Comparison of ENCODE assay signal across 8 mouse cellular contexts in the genomic region with DNA sequence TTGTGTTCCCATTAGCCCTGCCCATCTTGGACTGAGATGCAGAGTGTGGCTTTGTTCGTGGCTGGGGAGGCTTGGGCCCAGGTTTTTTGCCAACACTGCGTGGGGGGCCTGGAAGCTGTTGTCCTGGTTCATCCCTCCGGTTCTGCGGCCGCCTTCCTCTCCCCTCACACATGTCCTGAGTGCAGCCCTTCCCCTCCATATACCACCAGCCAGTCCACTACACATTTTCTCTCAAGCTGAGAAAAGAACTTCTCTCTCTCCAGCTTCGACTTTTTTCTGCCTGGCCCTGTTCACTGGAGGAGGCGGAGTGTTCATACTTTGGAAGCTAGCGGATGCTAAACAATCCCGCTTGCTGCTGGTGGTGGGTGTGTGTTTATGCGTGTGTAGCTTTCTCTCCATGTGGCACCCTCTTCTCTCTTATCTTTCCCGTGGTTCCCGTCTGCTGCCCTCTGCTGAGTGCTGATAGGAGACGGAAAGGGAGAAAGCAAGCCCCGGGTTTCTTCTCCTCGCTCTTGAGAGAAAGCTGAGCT. TPM values are rescaled to one million over a fixed set of nuclear protein-coding genes. Genes with fewer than 3 reads are reported as not detected.
A peak's percentile ranks its signal among the peaks of the same experiment; 100 is the strongest.
DNase-seq lines count a peak whose midpoint lies in the region; ATAC-seq and TF ChIP-seq lines count a peak whose summit lies in the region.

No protein-coding gene starts in this region.

- peak; percentile 7 for DNase-seq in gastrocnemius, postnatal 25 days
- DNase-seq in gastrocnemius, postnatal 4 days (ENCODE audit: low spot score in 2 of 2), result no peak
- DNase-seq in layer of hippocampus, adult 11-12 months (ENCODE audit: low spot score), result peak; percentile 73
- DNase-seq in stomach, postnatal 0 days (ENCODE audit: low spot score), result no peak
- DNase-seq in ovary, postnatal 14 days (ENCODE audit: low spot score), result no peak

- H3K27ac ChIP-seq in liver, embryonic 15.5 days (replicated peaks), result peak overlapping the region; percentile 98
- 0 out of 2 replicates have a peak overlapping the region, but pooled peaks have one; percentile 24 for H3K27ac ChIP-seq in stomach, postnatal 0 days (replicated peaks)

- no peak for TF ChIP-seq EP300 in stomach, postnatal 0 days (optimal IDR thresholded peaks at IDR 0.05)

- peak overlapping the region; percentile 27; the same call in 1 of the 2 replicates for H3K4me3 ChIP-seq in E14TG2a.4 (replicated peaks; ENCODE audit: low read length)
- H3K4me3 ChIP-seq in liver, embryonic 15.5 days (replicated peaks), result peak overlapping the region; percentile 49
- H3K4me3 ChIP-seq in stomach, postnatal 0 days (ENCODE audit: low read depth, low read length), result no peak overlapping the region

- peak overlapping the region; percentile 67 for H3K9ac ChIP-seq in liver, embryonic 15.5 days
- H3K9ac ChIP-seq in stomach, postnatal 0 days (ENCODE audit: low read length), result peak overlapping the region; percentile 28; the same call in 1 of the 2 replicates

- peaks cover 87% of the 10 kb centered on the region for H3K4me1 ChIP-seq in E14TG2a.4 (replicated peaks; ENCODE audit: low read depth, low read length)
- peaks cover 100% of the 10 kb centered on the region for H3K4me1 ChIP-seq in liver, embryonic 15.5 days (replicated peaks)
- 0 out of 2 replicates have a peak, but pooled peaks cover 3% of the 10 kb centered on the region for H3K4me1 ChIP-seq in stomach, postnatal 0 days (replicated peaks; ENCODE audit: control insufficient read depth, insufficient read depth)

- no peaks in the 10 kb centered on the region for H3K9me3 ChIP-seq in E14TG2a.4 (ENCODE audit: low read length)
- H3K9me3 ChIP-seq in liver, embryonic 15.5 days (replicated peaks), result no peaks in the 10 kb centered on the region
- H3K9me3 ChIP-seq in stomach, postnatal 0 days (ENCODE audit: control insufficient read depth, low read length), result no peaks in the 10 kb centered on the region

- H3K36me3 ChIP-seq in E14TG2a.4 (ENCODE audit: insufficient read depth, low read length), result no peaks in the 10 kb centered on the region; the same call in 1 of the 2 replicates
- H3K36me3 ChIP-seq in liver, embryonic 15.5 days (replicated peaks), result peaks cover 26% of the 10 kb centered on the region
- H3K36me3 ChIP-seq in stomach, postnatal 0 days (ENCODE audit: control insufficient read depth, insufficient read depth, low read length), result no peaks in the 10 kb centered on the region

- peaks cover 11% of the 10 kb centered on the region for H3K27me3 ChIP-seq in E14TG2a.4 (ENCODE audit: insufficient read depth, low read length)
- H3K27me3 ChIP-seq in liver, embryonic 15.5 days, result no peaks in the 10 kb centered on the region
- H3K27me3 ChIP-seq in stomach, postnatal 0 days (ENCODE audit: control insufficient read depth, insufficient read depth, low read length), result no peaks in the 10 kb centered on the region

- peak overlapping the region; percentile 77 for H3K4me2 ChIP-seq in liver, embryonic 15.5 days
- H3K4me2 ChIP-seq in stomach, postnatal 0 days (replicated peaks; ENCODE audit: low read depth), result no peak overlapping the region; the same call in 1 of the 2 replicates

- WGBS in liver, embryonic 15.5 days (ENCODE audit: insufficient replicate concordance), result 28% methylated on average over 15 of the region's 15 CpGs
- WGBS in stomach, postnatal 0 days, result 35% methylated on average over 15 of the region's 15 CpGs

- TF ChIP-seq CTCF in E14TG2a.4 (conservative IDR thresholded peaks at IDR 0.05; ENCODE audit: low read length), result no peak
- peak; percentile 54 for TF ChIP-seq CTCF in stomach, postnatal 0 days (IDR thresholded peaks at IDR 0.05; ENCODE audit: low read depth)

- ATAC-seq in erythroblast, adult 5-6 weeks (replicated peaks; ENCODE audit: low FRiP score, poor library complexity, severe bottlenecking), result peak; percentile 75
- ATAC-seq in liver, embryonic 15.5 days (ENCODE audit: insufficient read depth), result peak; percentile 64
- peak; percentile 9; the same call in 1 of the 2 replicates for ATAC-seq in stomach, postnatal 0 days (ENCODE audit: low FRiP score, low TSS enrichment)

RNA-seq across cellular contexts. Expression of a gene that starts 6.1 kb away (rescaled TPM):
- total RNA-seq in gastrocnemius, postnatal 25 days (2021), result 1 to 10 TPM; 6.0 to 7.5 TPM
- total RNA-seq in gastrocnemius, postnatal 4 days (2021), result 10 to 100 TPM; 16.9 to 18.8 TPM
- total RNA-seq in erythroblast, adult 5-6 weeks (2015; ENCODE audit: low replicate concordance), result 39.4 and 43.5 TPM in 2 replicates
- 102 and 103 TPM in 2 replicates for total RNA-seq in erythroblast, adult 5-6 weeks (2017; ENCODE audit: low replicate concordance)
- 27.1 and 30.9 TPM in 2 replicates for polyA plus RNA-seq in liver, embryonic 15.5 days (2015; fragmentation: Nextera tagmentation; extraction: Ambion mirVana)
- 8.8 and 9.6 TPM in 2 replicates for polyA plus RNA-seq in stomach, postnatal 0 days (2015; fragmentation: Nextera tagmentation; extraction: Ambion mirVana)

Comparison
In these comparisons a context has a peak if more than half of its experiments do, and no peak if none do; other contexts are left out.
1. DNase-seq: peak in gastrocnemius, postnatal 25 days (single experiment) and layer of hippocampus, adult 11-12 months (single experiment); none in gastrocnemius, postnatal 4 days (0 of 2), stomach, postnatal 0 days (single experiment) and ovary, postnatal 14 days (single experiment).
2. ATAC-seq: peak in every context shown above with its lines; median percentile 75 in erythroblast, adult 5-6 weeks; 64 in liver, embryonic 15.5 days; 9 in stomach, postnatal 0 days.